Mouse (Mus musculus): ENCODE results near the gene Ano9. TPM values are rescaled to one million over a fixed set of nuclear protein-coding genes. Genes with fewer than 3 reads are reported as not detected.

The Ano9 gene
- total and polyA plus RNA-seq, 3 experiments, result 0.23 to 1.7 TPM; not detected in 1

DNA sequence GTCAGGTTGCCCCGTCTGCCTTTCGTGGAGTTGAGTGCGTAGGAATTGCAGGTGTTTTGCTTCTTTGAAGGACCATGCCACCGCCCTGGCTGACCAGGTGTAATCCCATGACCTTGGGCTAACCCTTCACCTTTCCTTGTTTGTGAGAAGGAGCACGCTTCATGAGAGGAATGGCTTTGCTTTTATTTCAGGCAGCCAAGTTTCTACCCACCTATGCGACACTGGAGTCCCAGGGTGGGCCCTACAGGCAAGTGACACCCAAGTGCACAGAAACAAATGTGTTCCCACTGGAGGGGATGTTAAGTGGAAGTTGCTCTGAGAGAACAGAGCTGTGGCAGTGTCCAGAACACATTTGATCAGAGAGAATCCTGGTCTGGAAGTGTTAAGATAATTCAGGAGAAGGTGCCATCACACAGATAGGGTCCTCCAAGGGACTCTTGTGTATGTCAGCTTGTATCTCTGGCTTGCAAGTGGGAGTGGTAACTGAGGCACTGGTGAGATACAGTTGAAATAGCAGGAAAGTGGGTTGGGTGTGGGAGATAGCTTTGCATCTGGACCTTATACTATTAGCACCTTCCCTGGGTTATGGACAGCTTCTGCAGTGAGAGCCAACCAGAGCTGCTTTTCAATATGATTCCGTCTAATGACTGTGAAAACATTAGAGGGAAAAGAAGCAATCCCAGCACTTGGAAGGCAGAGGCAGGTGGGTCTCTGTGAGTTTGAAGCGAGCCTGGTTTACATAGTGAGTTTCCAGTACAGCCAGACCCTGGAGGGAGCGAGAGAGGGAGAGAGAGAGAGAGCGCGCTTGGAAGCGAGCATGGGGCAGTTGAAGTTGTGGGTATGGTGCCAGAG is 14.5 kb upstream of the Ano9 start:
- TF ChIP-seq CTCF (IDR thresholded peaks at IDR 0.05; ENCODE audit: low read depth, low read length), result no peak
- peak; percentile 22 for TF ChIP-seq TAL1 (conservative IDR thresholded peaks at IDR 0.05; ENCODE audit: low read depth, low read length)
- H3K4me3 ChIP-seq (ENCODE audit: low read depth, low read length), result peak overlapping the region; percentile 83
- H3K9me3 ChIP-seq (replicated peaks), result no peaks in the 10 kb centered on the region
- H3K27me3 ChIP-seq (ENCODE audit: insufficient read depth, low read length), result no peaks in the 10 kb centered on the region
- H3K36me3 ChIP-seq (replicated peaks), result peaks cover 42% of the 10 kb centered on the region
- ATAC-seq (ENCODE audit: extremely low read depth, insufficient number of reproducible peaks, low FRiP score, poor library complexity, severe bottlenecking), result no peak
- peaks cover 34% of the 10 kb centered on the region for H3K4me1 ChIP-seq (ENCODE audit: insufficient read depth, low read depth, low read length)
- no peak for DNase-seq (ENCODE audit: low spot score)

- H3K36me3 ChIP-seq (replicated peaks), result peaks cover 32% of the 10 kb centered on the region
- H3K27me3 ChIP-seq (ENCODE audit: insufficient read depth, low read length), result no peaks in the 10 kb centered on the region
- DNase-seq (ENCODE audit: low spot score) (peak; percentile 89), ATAC-seq (ENCODE audit: extremely low read depth, insufficient number of reproducible peaks, low FRiP score, poor library complexity, severe bottlenecking) (peak; percentile 97)
- H3K4me1 ChIP-seq (ENCODE audit: insufficient read depth, low read depth, low read length), result peaks cover 34% of the 10 kb centered on the region
- TF ChIP-seq TAL1 (conservative IDR thresholded peaks at IDR 0.05; ENCODE audit: low read depth, low read length) (peak; percentile 42; the same call in 1 of the 2 replicates), CTCF (IDR thresholded peaks at IDR 0.05; ENCODE audit: low read depth, low read length) (no peak), GATA1 (IDR thresholded peaks at IDR 0.05; ENCODE audit: borderline replicate concordance, low read length) (no peak)
- H3K4me3 ChIP-seq (ENCODE audit: low read depth, low read length), result peak overlapping the region; percentile 83
- H3K9me3 ChIP-seq (replicated peaks), result no peaks in the 10 kb centered on the region
Measured at GRCm38 (mm10) chr7:141131024-141131820, 13.6 kb upstream of the Ano9 start.

GRCm38 (mm10) chr7:141123517-141123856 is 5.9 kb upstream of the Ano9 start:
- TF ChIP-seq TAL1 (conservative IDR thresholded peaks at IDR 0.05; ENCODE audit: low read depth, low read length), result no peak
- no peak for TF ChIP-seq GATA1 (IDR thresholded peaks at IDR 0.05; ENCODE audit: borderline replicate concordance, low read length)
- no peak for TF ChIP-seq POLR2AphosphoS5 (IDR thresholded peaks at IDR 0.05; ENCODE audit: insufficient replicate concordance, low read depth, low read length)
- no peak for TF ChIP-seq CTCF (IDR thresholded peaks at IDR 0.05; ENCODE audit: low read depth, low read length)
- no peak for TF ChIP-seq GATA2 (IDR thresholded peaks at IDR 0.05; ENCODE audit: borderline replicate concordance, low read depth, low read length)
- Histone ChIP-seq H3K27me3 (ENCODE audit: insufficient read depth, low read length) (no peaks in the 10 kb centered on the region; the same call in 1 of the 2 replicates), H3K9me3 (replicated peaks) (no peaks in the 10 kb centered on the region), H3K4me1 (ENCODE audit: insufficient read depth, low read depth, low read length) (peaks cover 25% of the 10 kb centered on the region), H3K4me3 (ENCODE audit: low read depth, low read length) (peak overlapping the region; percentile 75), H3K36me3 (replicated peaks) (no peaks in the 10 kb centered on the region)
- no peak for ATAC-seq (ENCODE audit: extremely low read depth, insufficient number of reproducible peaks, low FRiP score, poor library complexity, severe bottlenecking)
- DNase-seq (ENCODE audit: low spot score), result no peak

DNA sequence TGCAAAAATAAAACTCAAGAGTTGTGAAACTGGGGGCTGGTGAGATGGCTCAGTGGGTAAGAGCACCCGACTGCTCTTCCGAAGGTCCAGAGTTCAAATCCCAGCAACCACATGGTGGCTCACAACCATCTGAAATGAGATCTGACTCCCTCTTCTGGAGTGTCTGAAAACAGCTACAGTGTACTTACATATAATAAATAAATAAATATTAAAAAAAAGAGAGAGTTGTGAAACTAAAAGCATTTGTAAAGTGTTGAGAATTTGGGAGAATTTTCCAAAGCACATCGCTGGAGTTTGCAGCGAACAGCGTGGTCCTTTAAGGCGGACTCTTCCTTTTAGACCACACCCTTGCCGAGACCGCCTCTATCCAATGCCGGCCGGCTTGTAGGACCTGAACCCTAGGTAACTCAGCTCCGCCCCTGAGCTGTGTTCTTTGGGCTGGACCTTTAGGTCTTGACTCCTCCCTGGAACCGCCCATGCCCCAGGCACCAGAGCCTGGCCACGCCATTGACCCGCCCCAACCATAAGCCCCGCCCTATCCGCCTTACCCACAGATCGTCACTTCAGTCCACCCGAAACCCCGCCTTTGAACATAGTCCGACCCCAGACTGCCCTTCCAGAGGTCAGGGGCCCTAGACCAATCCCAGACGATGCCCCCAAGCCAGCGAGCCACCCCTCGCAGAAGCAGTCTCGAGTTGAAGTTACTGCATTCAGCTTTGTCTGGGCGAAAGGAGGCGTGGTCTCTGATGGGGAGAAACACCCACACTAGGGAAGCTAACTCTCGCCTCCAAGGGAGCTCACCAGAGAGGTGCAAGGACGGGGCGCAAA is 5.3 kb upstream of the Ano9 start:
- Histone ChIP-seq H3K4me1 (ENCODE audit: insufficient read depth, low read depth, low read length) (peaks cover 25% of the 10 kb centered on the region), H3K9me3 (replicated peaks) (no peaks in the 10 kb centered on the region), H3K27me3 (ENCODE audit: insufficient read depth, low read length) (peaks cover 5% of the 10 kb centered on the region), H3K36me3 (replicated peaks) (no peaks in the 10 kb centered on the region), H3K4me3 (ENCODE audit: low read depth, low read length) (peak overlapping the region; percentile 75)
- peak; percentile 94 for DNase-seq (ENCODE audit: low spot score)
- peak; percentile 100 for ATAC-seq (ENCODE audit: extremely low read depth, insufficient number of reproducible peaks, low FRiP score, poor library complexity, severe bottlenecking)
- no peak for TF ChIP-seq GATA2 (IDR thresholded peaks at IDR 0.05; ENCODE audit: borderline replicate concordance, low read depth, low read length)

- TF ChIP-seq GATA1 (IDR thresholded peaks at IDR 0.05; ENCODE audit: borderline replicate concordance, low read length) (no peak), POLR2AphosphoS5 (IDR thresholded peaks at IDR 0.05; ENCODE audit: insufficient replicate concordance, low read depth, low read length) (no peak), CTCF (IDR thresholded peaks at IDR 0.05; ENCODE audit: low read depth, low read length) (no peak), TAL1 (conservative IDR thresholded peaks at IDR 0.05; ENCODE audit: low read depth, low read length) (no peak), GATA2 (IDR thresholded peaks at IDR 0.05; ENCODE audit: borderline replicate concordance, low read depth, low read length) (no peak)
- H3K27me3 ChIP-seq (ENCODE audit: insufficient read depth, low read length), result peaks cover 10% of the 10 kb centered on the region
- H3K9me3 ChIP-seq (replicated peaks), result no peaks in the 10 kb centered on the region
- peak within 1 kb of the TSS; percentile 75 for H3K4me3 ChIP-seq (ENCODE audit: low read depth, low read length)
- H3K36me3 ChIP-seq (replicated peaks), result no peaks in the 10 kb centered on the region
- ATAC-seq (ENCODE audit: extremely low read depth, insufficient number of reproducible peaks, low FRiP score, poor library complexity, severe bottlenecking), result no peak
- DNase-seq (ENCODE audit: low spot score), result no peak
- peaks cover 30% of the 10 kb centered on the region for H3K4me1 ChIP-seq (ENCODE audit: insufficient read depth, low read depth, low read length)
Measured at GRCm38 (mm10) chr7:141122245-141122644, 4.6 kb upstream of the Ano9 start, which contains the start of gene Ptdss2. Ptdss2 (plus strand) TSS chr7:141122382.

GRCm38 (mm10) chr7:141121051-141121531 is 3.5 kb upstream of the Ano9 start:
- ATAC-seq (ENCODE audit: extremely low read depth, insufficient number of reproducible peaks, low FRiP score, poor library complexity, severe bottlenecking) (no peak), DNase-seq (ENCODE audit: low spot score) (no peak)
- H3K27me3 ChIP-seq (ENCODE audit: insufficient read depth, low read length), result peaks cover 22% of the 10 kb centered on the region
- no peak for TF ChIP-seq CTCF (IDR thresholded peaks at IDR 0.05; ENCODE audit: low read depth, low read length)
- TF ChIP-seq TAL1 (conservative IDR thresholded peaks at IDR 0.05; ENCODE audit: low read depth, low read length), result no peak
- no peak for TF ChIP-seq GATA2 (IDR thresholded peaks at IDR 0.05; ENCODE audit: borderline replicate concordance, low read depth, low read length)
- no peak for TF ChIP-seq GATA1 (IDR thresholded peaks at IDR 0.05; ENCODE audit: borderline replicate concordance, low read length)
- TF ChIP-seq POLR2AphosphoS5 (IDR thresholded peaks at IDR 0.05; ENCODE audit: insufficient replicate concordance, low read depth, low read length), result no peak
- no peaks in the 10 kb centered on the region for H3K9me3 ChIP-seq (replicated peaks)
- peaks cover 37% of the 10 kb centered on the region for H3K4me1 ChIP-seq (ENCODE audit: insufficient read depth, low read depth, low read length)
- no peak overlapping the region for H3K4me3 ChIP-seq (ENCODE audit: low read depth, low read length)
- no peaks in the 10 kb centered on the region for H3K36me3 ChIP-seq (replicated peaks)

Data from G1E (cell line).